Mouse (Mus musculus) embryonic facial prominence, embryonic 10.5 days (tissue): Measurements from ENCODE around the gene Rbks. TPM values are rescaled to one million over a fixed set of nuclear protein-coding genes. Genes with fewer than 3 reads are reported as not detected.

Experiments
- DNase-seq: peaks from one replicate; pipeline ENCODE4 v3.0.0-alpha.2; 2017; ENCODE audit warnings: low spot score
- H3K27ac ChIP-seq: fragments of 300-500 bp; sonication (generic); replicated peaks from 2 replicates; pipeline ENCODE4 v1.5.1; 2016; ENCODE audit warnings: mild to moderate bottlenecking
- H3K27me3 ChIP-seq: fragments of 300-500 bp; sonication (generic); replicated peaks from 2 replicates; pipeline ENCODE4 v1.6.1; 2016; ENCODE audit warnings: low read depth, mild to moderate bottlenecking; ENCODE audit not compliant: poor library complexity, severe bottlenecking
- H3K36me3 ChIP-seq: fragments of 300-500 bp; sonication (generic); replicated peaks from 2 replicates; pipeline ENCODE4 v1.6.1; 2016; ENCODE audit warnings: mild to moderate bottlenecking, moderate library complexity
- H3K4me1 ChIP-seq: fragments of 300-500 bp; sonication (generic); 2 replicates; pipeline ENCODE4 v1.6.1; 2016
- H3K4me3 ChIP-seq: fragments of 300-500 bp; sonication (generic); 2 replicates; pipeline ENCODE4 v1.5.1; 2016; ENCODE audit warnings: mild to moderate bottlenecking, moderate library complexity
- H3K9me3 ChIP-seq: fragments of 300-500 bp; sonication (generic); 2 replicates; pipeline ENCODE4 v1.6.1; 2016; ENCODE audit warnings: mild to moderate bottlenecking
- WGBS: fragments of 180-500 bp; shearing (Covaris S2); methylation state at CpG from one replicate; pipeline ENCODE4 v1.1.7; 2016; 5-methylcytosine and 5-hydroxymethylcytosine counted together
- polyA plus RNA-seq: library from polyadenylated mRNA; unstranded; fragments of >200 nt; fragmentation: Nextera tagmentation; extraction: Ambion mirVana; gene quantifications from 2 replicates; pipeline ENCODE4 v1.2.1, GENCODE M21; 2016

Rbks gene
- polyA plus RNA-seq, 1 experiment from 2014 or later: 4.1 TPM

- Histone ChIP-seq H3K27ac (no peak overlapping the region), H3K36me3 (no peaks in the 10 kb centered on the region), H3K27me3 (no peaks in the 10 kb centered on the region), H3K9me3 (no peaks in the 10 kb centered on the region), H3K4me1 (no peaks in the 10 kb centered on the region), H3K4me3 (no peak overlapping the region)
- DNase-seq: no peak
- 80% methylated on average over 5 of the region's 5 CpGs for WGBS
These were observed 27.4 kb downstream of the Rbks start for GRCm38 (mm10) chr5:31669984-31670383.

- no peaks in the 10 kb centered on the region for H3K9me3 ChIP-seq
- H3K4me3 ChIP-seq: no peak overlapping the region
- DNase-seq: no peak
- WGBS: 82% methylated on average over 13 of the region's 13 CpGs
- H3K36me3 ChIP-seq: no peaks in the 10 kb centered on the region
- H3K27ac ChIP-seq: no peak overlapping the region
- no peaks in the 10 kb centered on the region for H3K4me1 ChIP-seq
- no peaks in the 10 kb centered on the region for H3K27me3 ChIP-seq
These were observed 29.0 kb downstream of the Rbks start for GRCm38 (mm10) chr5:31668325-31668968.

DNA sequence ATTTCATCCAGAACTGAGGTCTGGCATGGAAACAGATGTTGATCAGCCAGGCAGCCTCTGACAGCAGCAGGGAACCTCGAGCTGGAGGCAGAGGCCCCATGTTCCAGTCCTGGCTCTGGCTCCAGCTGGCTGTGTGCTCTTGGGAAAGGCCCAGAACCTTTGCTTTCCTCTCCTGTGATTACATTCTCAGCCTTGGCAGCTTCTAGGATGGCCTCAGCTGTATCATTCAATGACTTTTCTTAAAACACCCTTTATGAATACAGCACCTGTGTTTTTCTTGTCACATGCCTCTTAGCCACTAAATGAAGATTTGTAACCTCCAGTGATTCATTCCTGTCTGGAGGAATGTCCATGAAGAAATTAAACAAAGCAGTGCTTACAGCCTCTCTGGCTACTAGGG, 31.3 kb downstream of the Rbks start:
- H3K27ac ChIP-seq: no peak overlapping the region
- no peak for DNase-seq
- WGBS: 34% methylated on average over 1 of the region's 1 CpGs

DNA sequence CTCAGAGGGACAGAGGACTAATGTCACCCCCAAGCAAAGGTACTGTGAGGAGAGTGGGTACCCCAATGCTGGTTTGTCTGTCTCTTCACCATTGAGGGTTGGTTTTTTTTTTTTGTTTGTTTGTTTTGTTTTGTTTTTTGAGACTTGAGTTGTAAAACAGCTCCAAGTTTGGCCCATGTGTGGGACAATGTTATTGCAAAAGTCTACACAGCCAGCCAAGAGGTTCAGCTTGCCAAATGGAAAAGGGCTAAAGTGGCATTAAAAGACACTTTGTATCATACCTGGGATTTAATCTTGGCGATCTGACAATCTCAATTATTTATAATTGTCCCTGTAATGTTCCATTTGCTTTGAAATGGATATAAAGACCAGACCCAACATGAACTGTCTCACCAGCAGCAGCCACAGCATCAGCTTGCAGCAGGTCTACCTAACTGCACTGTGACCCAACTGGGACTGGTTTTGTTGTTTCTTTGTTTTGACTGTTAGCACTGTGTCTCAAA, 41.7 kb downstream of the Rbks start:
- Histone ChIP-seq H3K9me3 (no peaks in the 10 kb centered on the region), H3K36me3 (peaks cover 8% of the 10 kb centered on the region; the same call in 1 of the 2 replicates), H3K27me3 (no peaks in the 10 kb centered on the region), H3K27ac (no peak overlapping the region), H3K4me1 (no peaks in the 10 kb centered on the region), H3K4me3 (no peak overlapping the region)
- DNase-seq: no peak
- 88% methylated on average over 1 of the region's 1 CpGs for WGBS

More for the DNA sequence above, 31.3 kb downstream of the Rbks start:
- no peaks in the 10 kb centered on the region for H3K27me3 ChIP-seq
- H3K4me1 ChIP-seq: peaks cover 3% of the 10 kb centered on the region; the same call in 1 of the 2 replicates
- H3K9me3 ChIP-seq: no peaks in the 10 kb centered on the region
- no peaks in the 10 kb centered on the region for H3K36me3 ChIP-seq
- no peak overlapping the region for H3K4me3 ChIP-seq

GRCm38 (mm10) chr5:31650518-31651288, 46.7 kb downstream of the Rbks start:
- DNase-seq: no peak
- H3K4me3 ChIP-seq: no peak overlapping the region
- WGBS: 88% methylated on average over 2 of the region's 2 CpGs
- H3K4me1 ChIP-seq: no peaks in the 10 kb centered on the region
- H3K27ac ChIP-seq: no peak overlapping the region
- peaks cover 8% of the 10 kb centered on the region; the same call in 1 of the 2 replicates for H3K36me3 ChIP-seq
- H3K27me3 ChIP-seq: no peaks in the 10 kb centered on the region
- no peaks in the 10 kb centered on the region for H3K9me3 ChIP-seq

GRCm38 (mm10) chr5:31647327-31647726, 50.1 kb downstream of the Rbks start:
- DNase-seq: no peak
- Histone ChIP-seq H3K27me3 (no peaks in the 10 kb centered on the region), H3K36me3 (0 out of 2 replicates have a peak, but pooled peaks cover 4% of the 10 kb centered on the region), H3K9me3 (no peaks in the 10 kb centered on the region), H3K27ac (no peak overlapping the region), H3K4me1 (no peaks in the 10 kb centered on the region), H3K4me3 (no peak overlapping the region)
- 88% methylated on average over 2 of the region's 2 CpGs for WGBS

GRCm38 (mm10) chr5:31646574-31646973, 50.9 kb downstream of the Rbks start:
- H3K9me3 ChIP-seq: no peaks in the 10 kb centered on the region
- DNase-seq: no peak
- H3K27me3 ChIP-seq: no peaks in the 10 kb centered on the region
- H3K36me3 ChIP-seq: peaks cover 4% of the 10 kb centered on the region; the same call in 1 of the 2 replicates
- H3K27ac ChIP-seq: no peak overlapping the region
- 88% methylated on average over 6 of the region's 6 CpGs for WGBS
- H3K4me3 ChIP-seq: no peak overlapping the region
- no peaks in the 10 kb centered on the region for H3K4me1 ChIP-seq

DNA sequence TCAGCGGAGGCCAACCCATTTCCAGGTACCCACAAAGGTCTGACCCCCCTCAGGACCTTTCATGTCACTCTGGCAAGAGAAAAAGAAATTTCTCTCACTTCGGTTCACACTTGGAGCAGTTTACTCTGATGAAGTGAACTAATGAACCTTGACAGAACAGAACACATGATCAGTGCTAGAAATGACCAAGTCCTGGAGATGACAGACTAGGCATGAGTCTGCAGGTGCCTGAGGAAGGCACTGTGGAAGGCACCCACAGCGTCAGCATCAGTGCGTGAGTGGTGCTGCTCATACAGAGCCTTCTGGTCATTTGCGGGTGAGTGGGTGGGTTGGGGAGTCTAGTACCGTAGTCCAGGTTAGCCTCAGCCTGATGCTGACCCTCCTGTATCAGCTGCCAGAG, 51.6 kb downstream of the Rbks start:
- 89% methylated on average over 6 of the region's 6 CpGs for WGBS
- Histone ChIP-seq H3K9me3 (no peaks in the 10 kb centered on the region), H3K36me3 (peaks cover 4% of the 10 kb centered on the region; the same call in 1 of the 2 replicates), H3K27me3 (no peaks in the 10 kb centered on the region), H3K4me3 (no peak overlapping the region), H3K27ac (no peak overlapping the region), H3K4me1 (no peaks in the 10 kb centered on the region)
- DNase-seq: no peak

- H3K4me1 ChIP-seq: no peaks in the 10 kb centered on the region
- WGBS: 90% methylated on average over 6 of the region's 6 CpGs
These were observed 52.6 kb downstream of the Rbks start for GRCm38 (mm10) chr5:31644847-31645246.

DNA sequence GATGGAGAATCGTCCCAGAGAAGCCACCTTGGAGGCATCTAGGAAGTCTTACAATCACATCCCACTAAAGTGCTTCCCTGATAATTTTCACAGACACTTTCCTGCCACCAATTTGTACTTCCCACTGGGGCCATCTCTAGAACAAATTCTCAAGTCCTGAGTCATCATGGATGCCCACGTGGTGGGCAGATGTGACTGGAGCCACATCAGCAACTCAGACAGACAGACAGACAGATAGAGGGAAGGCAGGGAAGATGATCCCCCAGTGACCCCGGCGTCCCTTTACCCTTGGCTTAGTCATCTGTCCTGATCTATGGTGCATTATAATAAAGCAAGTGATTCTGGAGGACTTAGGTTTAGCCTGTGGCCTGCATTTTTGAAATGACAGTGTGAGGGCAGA, 53.2 kb downstream of the Rbks start:
- H3K27me3 ChIP-seq: no peaks in the 10 kb centered on the region
- WGBS: 86% methylated on average over 4 of the region's 4 CpGs
- H3K4me1 ChIP-seq: no peaks in the 10 kb centered on the region
- no peaks in the 10 kb centered on the region for H3K9me3 ChIP-seq
- H3K4me3 ChIP-seq: no peak overlapping the region
- H3K27ac ChIP-seq: no peak overlapping the region
- H3K36me3 ChIP-seq: peaks cover 7% of the 10 kb centered on the region; the same call in 1 of the 2 replicates
- no peak for DNase-seq

More at GRCm38 (mm10) chr5:31644847-31645246, 52.6 kb downstream of the Rbks start:
- H3K9me3 ChIP-seq: no peaks in the 10 kb centered on the region
- H3K27ac ChIP-seq: no peak overlapping the region
- peaks cover 7% of the 10 kb centered on the region; the same call in 1 of the 2 replicates for H3K36me3 ChIP-seq
- H3K4me3 ChIP-seq: no peak overlapping the region
- DNase-seq: no peak
- no peaks in the 10 kb centered on the region for H3K27me3 ChIP-seq

- no peak overlapping the region for H3K27ac ChIP-seq
- no peaks in the 10 kb centered on the region for H3K9me3 ChIP-seq
- peaks cover 7% of the 10 kb centered on the region; the same call in 1 of the 2 replicates for H3K36me3 ChIP-seq
- H3K4me1 ChIP-seq: no peaks in the 10 kb centered on the region
- WGBS: 86% methylated on average over 3 of the region's 3 CpGs
- DNase-seq: no peak
- H3K27me3 ChIP-seq: no peaks in the 10 kb centered on the region
- no peak overlapping the region for H3K4me3 ChIP-seq
These were observed 55.1 kb downstream of the Rbks start for GRCm38 (mm10) chr5:31642300-31642699.

DNA sequence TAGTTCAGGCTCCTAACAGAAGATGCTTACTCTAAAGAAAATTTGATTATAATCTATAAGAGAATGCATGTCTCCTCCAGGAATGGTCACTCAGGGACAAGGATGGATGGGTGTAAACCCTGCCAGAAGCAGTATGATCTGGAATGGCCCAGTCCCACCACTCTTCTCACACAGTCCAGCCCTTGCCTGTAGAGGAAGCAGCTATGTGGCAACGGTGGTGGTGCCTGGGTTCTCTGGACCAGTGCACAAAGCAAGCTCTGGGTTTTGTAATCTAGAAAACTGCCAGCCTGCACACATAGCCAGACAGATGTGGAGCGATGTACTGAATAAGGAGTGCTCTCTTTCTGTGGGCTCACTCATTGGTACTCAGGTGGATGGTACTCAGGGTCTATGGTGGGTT, 56.9 kb downstream of the Rbks start:
- peaks cover 6% of the 10 kb centered on the region for H3K4me1 ChIP-seq
- H3K27me3 ChIP-seq: no peaks in the 10 kb centered on the region
- DNase-seq: no peak
- WGBS: 95% methylated on average over 2 of the region's 2 CpGs
- no peak overlapping the region for H3K4me3 ChIP-seq
- H3K9me3 ChIP-seq: no peaks in the 10 kb centered on the region
- H3K36me3 ChIP-seq: peaks cover 7% of the 10 kb centered on the region; the same call in 1 of the 2 replicates
- H3K27ac ChIP-seq: no peak overlapping the region
